Mouse (Mus musculus) heart, embryonic 12.5 days (tissue): ENCODE measurements around the gene Fcer1g. TPM values are rescaled to one million over a fixed set of nuclear protein-coding genes. Genes with fewer than 3 reads are reported as not detected.

Experiments used
- ATAC-seq: fragments of 200-750 bp; cut with Nextera tagmentation; 2 replicates; pipeline ENCODE4 v1.8.0; 2017; ENCODE audit warnings: moderate TSS enrichment, moderate library complexity; ENCODE audit not compliant: insufficient number of reproducible peaks, low FRiP score
- H3K27ac ChIP-seq: fragments of 300-500 bp; sonication (generic); 2 replicates; pipeline ENCODE4 v1.5.1; 2016; ENCODE audit warnings: mild to moderate bottlenecking, moderate library complexity; ENCODE audit not compliant: poor library complexity, severe bottlenecking
- H3K27me3 ChIP-seq: fragments of 300-500 bp; sonication (generic); replicated peaks from 2 replicates; pipeline ENCODE4 v1.6.1; 2016; ENCODE audit warnings: mild to moderate bottlenecking, moderate library complexity
- H3K36me3 ChIP-seq: fragments of 300-500 bp; sonication (generic); 2 replicates; pipeline ENCODE4 v1.6.1; 2016; ENCODE audit warnings: mild to moderate bottlenecking, moderate library complexity
- H3K4me1 ChIP-seq: fragments of 300-500 bp; sonication (generic); replicated peaks from 2 replicates; pipeline ENCODE4 v1.6.1; 2016; ENCODE audit warnings: mild to moderate bottlenecking
- H3K4me2 ChIP-seq: fragments of 300-500 bp; sonication (generic); 2 replicates; pipeline ENCODE4 v1.6.1; 2016; ENCODE audit warnings: mild to moderate bottlenecking, moderate library complexity
- H3K4me3 ChIP-seq: fragments of 300-500 bp; sonication (generic); 2 replicates; pipeline ENCODE4 v1.5.1; 2016; ENCODE audit warnings: mild to moderate bottlenecking
- H3K9ac ChIP-seq: fragments of 300-500 bp; sonication (generic); 2 replicates; pipeline ENCODE4 v1.6.1; 2016; ENCODE audit warnings: mild to moderate bottlenecking, moderate library complexity
- H3K9me3 ChIP-seq: fragments of 300-500 bp; sonication (generic); replicated peaks from 2 replicates; pipeline ENCODE4 v1.6.1; 2016; ENCODE audit warnings: mild to moderate bottlenecking, moderate library complexity
- WGBS: fragments of 180-500 bp; shearing (Covaris S2); methylation state at CpG from one replicate; pipeline ENCODE4 v1.1.7; 2016; 5-methylcytosine and 5-hydroxymethylcytosine counted together
- polyA plus RNA-seq: library from polyadenylated mRNA; unstranded; fragments of >200 nt; fragmentation: Nextera tagmentation; extraction: Ambion mirVana; gene quantifications from 2 replicates; pipeline ENCODE4 v1.2.1, GENCODE M21; 2016

Gene Fcer1g
- polyA plus RNA-seq, 1 experiment from 2014 or later, result 15.3 TPM

GRCm38 (mm10) chr1:171209409-171209808, 24.8 kb downstream of the Fcer1g start:
- 17% methylated on average over 4 of the region's 4 CpGs for WGBS
- H3K4me1 ChIP-seq, result 0 out of 2 replicates have a peak, but pooled peaks cover 7% of the 10 kb centered on the region
- H3K4me3 ChIP-seq, result no peak overlapping the region
- H3K9me3 ChIP-seq, result no peaks in the 10 kb centered on the region
- no peak overlapping the region for H3K9ac ChIP-seq
- ATAC-seq, result no peak
- H3K4me2 ChIP-seq, result no peak overlapping the region
- no peaks in the 10 kb centered on the region for H3K36me3 ChIP-seq
- no peak overlapping the region for H3K27ac ChIP-seq
- H3K27me3 ChIP-seq, result no peaks in the 10 kb centered on the region

GRCm38 (mm10) chr1:171205704-171206493, 28.3 kb downstream of the Fcer1g start:
- 62% methylated on average over 6 of the region's 6 CpGs for WGBS
- Histone ChIP-seq H3K9ac (no peak overlapping the region), H3K4me2 (no peak overlapping the region), H3K27ac (no peak overlapping the region), H3K27me3 (no peaks in the 10 kb centered on the region), H3K4me1 (0 out of 2 replicates have a peak, but pooled peaks cover 7% of the 10 kb centered on the region), H3K9me3 (no peaks in the 10 kb centered on the region), H3K4me3 (no peak overlapping the region), H3K36me3 (no peaks in the 10 kb centered on the region)
- ATAC-seq, result no peak

DNA sequence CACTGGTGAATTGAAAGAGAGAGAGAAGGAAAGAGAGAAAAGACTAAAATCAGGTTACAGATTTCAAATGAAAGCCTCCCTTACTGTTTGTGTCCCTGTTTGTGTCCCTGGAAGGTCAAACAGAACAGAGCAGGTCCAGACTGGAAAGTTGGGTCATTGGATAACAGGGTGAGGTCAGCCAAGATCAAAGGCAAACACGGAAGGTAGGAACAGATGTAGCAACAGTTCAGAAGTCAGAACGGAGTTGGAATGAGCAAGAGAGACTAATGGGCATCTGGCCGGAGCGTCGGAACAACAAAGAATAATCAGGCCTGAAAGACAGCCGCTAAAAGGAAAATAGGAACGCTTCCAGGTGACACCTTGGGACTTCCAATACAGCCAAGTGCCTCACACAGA, 29.9 kb downstream of the Fcer1g start:
- Histone ChIP-seq H3K36me3 (no peaks in the 10 kb centered on the region), H3K27me3 (no peaks in the 10 kb centered on the region), H3K27ac (no peak overlapping the region), H3K4me2 (no peak overlapping the region), H3K9me3 (no peaks in the 10 kb centered on the region), H3K4me1 (0 out of 2 replicates have a peak, but pooled peaks cover under 1% of the 10 kb centered on the region), H3K4me3 (no peak overlapping the region), H3K9ac (no peak overlapping the region)
- WGBS, result 66% methylated on average over 7 of the region's 7 CpGs
- no peak for ATAC-seq

GRCm38 (mm10) chr1:171203471-171204248, 30.5 kb downstream of the Fcer1g start:
- Histone ChIP-seq H3K27ac (no peak overlapping the region), H3K27me3 (no peaks in the 10 kb centered on the region; the same call in 1 of the 2 replicates), H3K4me1 (no peaks in the 10 kb centered on the region), H3K9me3 (no peaks in the 10 kb centered on the region), H3K9ac (no peak overlapping the region), H3K4me2 (no peak overlapping the region), H3K36me3 (no peaks in the 10 kb centered on the region), H3K4me3 (no peak overlapping the region)
- 50% methylated on average over 11 of the region's 11 CpGs for WGBS
- ATAC-seq, result no peak

GRCm38 (mm10) chr1:171200769-171201168, 33.4 kb downstream of the Fcer1g start:
- Histone ChIP-seq H3K4me3 (no peak overlapping the region), H3K4me2 (no peak overlapping the region), H3K27me3 (peaks cover 6% of the 10 kb centered on the region), H3K27ac (no peak overlapping the region), H3K4me1 (0 out of 2 replicates have a peak, but pooled peaks cover 1% of the 10 kb centered on the region), H3K9me3 (no peaks in the 10 kb centered on the region), H3K9ac (no peak overlapping the region), H3K36me3 (no peaks in the 10 kb centered on the region)
- ATAC-seq, result no peak
- 93% methylated on average over 1 of the region's 1 CpGs for WGBS

DNA sequence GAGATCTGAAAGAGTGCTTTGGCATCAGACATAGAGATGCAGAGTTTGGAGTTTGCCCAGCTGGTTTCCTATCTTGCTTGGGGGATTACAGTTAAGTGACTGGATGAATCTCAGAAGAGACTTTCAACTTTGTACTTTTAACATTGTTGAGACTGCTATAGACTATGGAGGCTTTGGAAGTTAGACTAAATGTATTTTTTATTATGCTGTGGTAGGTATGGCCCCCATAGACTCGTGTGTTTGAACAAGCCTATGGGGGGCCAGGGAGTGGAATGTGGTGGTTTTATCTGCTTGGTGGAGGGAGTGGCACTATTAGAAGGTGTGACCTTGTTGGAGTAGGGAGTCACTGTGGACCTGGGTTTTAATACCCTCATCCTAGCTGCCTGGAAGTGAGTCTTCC, 34.6 kb downstream of the Fcer1g start:
- Histone ChIP-seq H3K4me2 (no peak overlapping the region), H3K36me3 (no peaks in the 10 kb centered on the region), H3K27ac (no peak overlapping the region), H3K9ac (no peak overlapping the region), H3K4me3 (no peak overlapping the region), H3K27me3 (peaks cover 15% of the 10 kb centered on the region), H3K4me1 (peaks cover 13% of the 10 kb centered on the region; the same call in 1 of the 2 replicates), H3K9me3 (no peaks in the 10 kb centered on the region)
- ATAC-seq, result no peak
- WGBS, result 46% methylated on average over 1 of the region's 1 CpGs

DNA sequence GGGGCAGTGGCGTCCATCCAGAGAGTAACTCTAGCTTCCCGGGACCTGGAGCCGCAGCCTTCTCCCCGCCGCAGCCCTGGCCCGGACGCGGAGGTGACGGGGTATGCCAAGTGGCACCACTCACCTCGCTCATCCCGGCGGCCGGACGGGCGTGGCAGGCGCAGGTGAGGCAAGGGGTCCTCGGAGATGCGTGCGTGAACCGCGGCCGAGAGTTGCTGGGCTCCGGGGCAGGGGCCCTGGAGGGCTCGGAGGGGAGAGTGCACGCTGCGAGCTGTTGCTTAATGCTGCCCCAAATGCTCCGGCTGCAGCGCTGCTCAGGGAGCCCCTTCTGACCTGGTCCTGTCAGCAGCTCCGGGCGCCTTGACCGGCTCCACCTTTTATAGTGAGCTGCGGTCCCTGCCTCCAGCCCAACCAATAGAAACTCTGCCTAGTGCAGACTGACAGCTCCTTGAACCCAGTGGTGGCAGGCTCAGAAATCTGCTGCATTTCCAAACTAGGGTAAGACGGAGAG, 38.2 kb downstream of the Fcer1g start, which contains the start of gene Pcp4l1:
Gene Pcp4l1 (minus strand): TSS at position 382 of the 511 bp plus-strand sequence.
- ATAC-seq, result peak; percentile 86
- WGBS, result under 1% methylated on average over 33 of the region's 33 CpGs
- peak within 1 kb of the TSS; percentile 86 for H3K9ac ChIP-seq
- H3K27me3 ChIP-seq, result peaks cover 24% of the 10 kb centered on the region
- H3K27ac ChIP-seq, result peak within 1 kb of the TSS; percentile 60; the same call in 1 of the 2 replicates
- no peaks in the 10 kb centered on the region for H3K36me3 ChIP-seq
- H3K4me2 ChIP-seq, result peak within 1 kb of the TSS; percentile 98
- peak within 1 kb of the TSS; percentile 74 for H3K4me3 ChIP-seq
- H3K4me1 ChIP-seq, result peaks cover 36% of the 10 kb centered on the region
- H3K9me3 ChIP-seq, result no peaks in the 10 kb centered on the region

- Histone ChIP-seq H3K36me3 (no peaks in the 10 kb centered on the region), H3K4me3 (peak overlapping the region; percentile 74), H3K4me1 (peaks cover 38% of the 10 kb centered on the region), H3K27ac (peak overlapping the region; percentile 60; the same call in 1 of the 2 replicates), H3K27me3 (peaks cover 24% of the 10 kb centered on the region), H3K9me3 (no peaks in the 10 kb centered on the region), H3K9ac (peak overlapping the region; percentile 86), H3K4me2 (peak overlapping the region; percentile 98)
- no peak; the same call in 1 of the 2 replicates for ATAC-seq
- 7% methylated on average over 20 of the region's 20 CpGs for WGBS
Measured at GRCm38 (mm10) chr1:171195046-171195822, 38.9 kb downstream of the Fcer1g start.

- H3K27ac ChIP-seq, result no peak overlapping the region
- peak overlapping the region; percentile 98 for H3K4me2 ChIP-seq
Measured at GRCm38 (mm10) chr1:171193911-171194830, 40.0 kb downstream of the Fcer1g start.

More at GRCm38 (mm10) chr1:171193911-171194830, 40.0 kb downstream of the Fcer1g start:
- Histone ChIP-seq H3K36me3 (no peaks in the 10 kb centered on the region), H3K9me3 (no peaks in the 10 kb centered on the region), H3K4me1 (peaks cover 47% of the 10 kb centered on the region), H3K4me3 (no peak overlapping the region), H3K27me3 (peaks cover 24% of the 10 kb centered on the region), H3K9ac (peak overlapping the region; percentile 26; the same call in 1 of the 2 replicates)
- ATAC-seq, result no peak
- whole genome bisulfite sequencing, result 31% methylated on average over 11 of the region's 11 CpGs
